Mouse (Mus musculus) embryonic facial prominence, embryonic 11.5 days (tissue): ENCODE measurements at regions not wholly inside any gene's neighbourhood (a gene's known extent, or its start where the extent isn't known, plus 50 kb on each side); places are given as distances from the start of the nearest gene placed in this dataset.

Source experiments
- ATAC-seq: fragments of 200-750 bp; cut with Nextera tagmentation; replicated peaks from 2 replicates; pipeline ENCODE4 v1.8.0; 2017; ENCODE audit warnings: low read depth; ENCODE audit not compliant: insufficient number of reproducible peaks, low FRiP score, low TSS enrichment
- DNase-seq: peaks from one replicate; pipeline ENCODE4 v3.0.0-alpha.2; 2015; ENCODE audit warnings: low spot score
- H3K27ac ChIP-seq: fragments of 300-500 bp; sonication (generic); replicated peaks from 2 replicates; pipeline ENCODE4 v1.5.1; 2014; ENCODE audit warnings: mild to moderate bottlenecking, low read depth, low read length, control low read depth
- H3K27me3 ChIP-seq: fragments of 300-500 bp; sonication (generic); 2 replicates; pipeline ENCODE4 v1.6.1; 2014; ENCODE audit warnings: mild to moderate bottlenecking, low read length, moderate library complexity, mixed read lengths; ENCODE audit not compliant: control insufficient read depth, insufficient read depth
- H3K36me3 ChIP-seq: fragments of 300-500 bp; sonication (generic); replicated peaks from 2 replicates; pipeline ENCODE4 v1.6.1; 2014; ENCODE audit warnings: low read depth, mild to moderate bottlenecking, low read length, moderate library complexity, mixed read lengths; ENCODE audit not compliant: control insufficient read depth, insufficient read depth
- H3K4me1 ChIP-seq: fragments of 300-500 bp; sonication (generic); 2 replicates; pipeline ENCODE4 v1.6.1; 2014; ENCODE audit warnings: low read length, mixed read lengths; ENCODE audit not compliant: control insufficient read depth, insufficient read depth
- H3K4me2 ChIP-seq: fragments of 300-500 bp; sonication (generic); 2 replicates; pipeline ENCODE4 v1.6.1; 2014; ENCODE audit warnings: low read depth, mild to moderate bottlenecking, control low read depth, low read length, moderate library complexity
- H3K4me3 ChIP-seq: fragments of 300-500 bp; sonication (generic); 2 replicates; pipeline ENCODE4 v1.5.1; 2014; ENCODE audit warnings: low read depth, low read length, control low read depth
- H3K9ac ChIP-seq: fragments of 300-500 bp; sonication (generic); replicated peaks from 2 replicates; pipeline ENCODE4 v1.6.1; 2014; ENCODE audit warnings: mild to moderate bottlenecking, control low read depth, low read length
- H3K9me3 ChIP-seq: fragments of 300-500 bp; sonication (generic); replicated peaks from 2 replicates; pipeline ENCODE4 v1.6.1; 2016; ENCODE audit warnings: mild to moderate bottlenecking, low read length, inconsistent platforms, mixed read lengths; ENCODE audit not compliant: control insufficient read depth
- WGBS: fragments of 180-500 bp; shearing (Covaris S2); extraction: QIAGEN DNeasy Blood & Tissue Kit; methylation state at CpG from one replicate; pipeline ENCODE4 v1.1.7; 2014; 5-methylcytosine and 5-hydroxymethylcytosine counted together

- Histone ChIP-seq H3K27ac (no peak overlapping the region), H3K9ac (no peak overlapping the region), H3K4me2 (no peak overlapping the region), H3K4me3 (no peak overlapping the region), H3K27me3 (no peaks in the 10 kb centered on the region), H3K9me3 (no peaks in the 10 kb centered on the region), H3K4me1 (no peaks in the 10 kb centered on the region), H3K36me3 (no peaks in the 10 kb centered on the region)
- peak; percentile 11 for DNase-seq
- 35% methylated on average over 6 of the region's 6 CpGs for WGBS
- no peak for ATAC-seq
Measured at GRCm38 (mm10) chr2:47424910-47425309, 1389.0 kb upstream of the Acvr2a start.

- H3K4me1 ChIP-seq: no peaks in the 10 kb centered on the region
- H3K27ac ChIP-seq: no peak overlapping the region
- no peaks in the 10 kb centered on the region for H3K27me3 ChIP-seq
- H3K4me3 ChIP-seq: no peak overlapping the region
- H3K9me3 ChIP-seq: no peaks in the 10 kb centered on the region
- no peak for DNase-seq
- ATAC-seq: no peak
- 61% methylated on average over 2 of the region's 2 CpGs for WGBS
- no peak overlapping the region for H3K4me2 ChIP-seq
- H3K36me3 ChIP-seq: no peaks in the 10 kb centered on the region
- no peak overlapping the region for H3K9ac ChIP-seq
Measured at GRCm38 (mm10) chr2:47429843-47430242, 1384.1 kb upstream of the Acvr2a start.

- H3K36me3 ChIP-seq: no peaks in the 10 kb centered on the region
- ATAC-seq (no peak), DNase-seq (peak; percentile 21)
- H3K4me3 ChIP-seq: no peak overlapping the region
- no peaks in the 10 kb centered on the region for H3K4me1 ChIP-seq
- H3K27ac ChIP-seq: no peak overlapping the region
- no peak overlapping the region for H3K9ac ChIP-seq
- no peaks in the 10 kb centered on the region for H3K9me3 ChIP-seq
- WGBS: 65% methylated on average over 4 of the region's 4 CpGs
- no peak overlapping the region for H3K4me2 ChIP-seq
- no peaks in the 10 kb centered on the region for H3K27me3 ChIP-seq
Measured at GRCm38 (mm10) chr2:47466043-47466442, 1347.9 kb upstream of the Acvr2a start.

DNA sequence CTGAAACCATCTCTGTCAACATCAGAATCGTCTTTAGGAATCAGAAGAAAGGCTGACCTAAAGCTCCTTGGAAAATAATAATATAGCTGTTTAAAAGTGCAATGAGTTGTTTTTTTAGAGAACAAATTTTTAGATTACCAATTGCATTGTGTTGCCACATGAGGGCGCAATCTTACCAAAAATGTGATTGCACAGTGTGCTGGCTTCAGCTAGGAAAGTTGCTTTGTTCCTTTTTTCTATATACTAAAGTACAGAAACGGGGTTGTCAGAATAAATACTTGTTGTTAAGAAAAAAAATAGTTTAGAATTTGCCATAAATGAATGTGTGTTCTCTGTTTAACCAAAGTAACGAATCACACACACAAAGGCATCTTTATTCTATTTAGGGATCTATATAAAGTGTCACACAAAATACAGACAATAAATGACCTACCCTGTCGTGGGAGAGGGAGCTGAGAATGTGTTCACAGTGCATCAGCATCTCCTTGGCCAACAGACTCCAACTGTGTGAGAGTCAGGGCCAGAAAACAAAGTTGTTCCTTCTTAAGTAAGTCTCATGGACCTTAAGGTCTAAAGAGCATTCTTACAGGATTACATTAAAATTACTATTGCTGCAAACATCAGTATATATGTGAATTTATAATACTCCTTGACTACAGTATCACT lies 1321.9 kb upstream of the Acvr2a start:
- WGBS: 20% methylated on average over 5 of the region's 5 CpGs
- H3K4me3 ChIP-seq: no peak overlapping the region
- ATAC-seq (no peak), DNase-seq (peak; percentile 71)
- no peaks in the 10 kb centered on the region for H3K9me3 ChIP-seq
- no peak overlapping the region for H3K4me2 ChIP-seq
- no peaks in the 10 kb centered on the region for H3K27me3 ChIP-seq
- no peaks in the 10 kb centered on the region for H3K36me3 ChIP-seq
- no peak overlapping the region for H3K27ac ChIP-seq
- no peaks in the 10 kb centered on the region for H3K4me1 ChIP-seq
- H3K9ac ChIP-seq: no peak overlapping the region
